Mouse (Mus musculus) megakaryocyte, adult 5-6 weeks (primary cell): ENCODE results near the gene Tbc1d2b. TPM values are rescaled to one million over a fixed set of nuclear protein-coding genes. Genes with fewer than 3 reads are reported as not detected.

Experiments
- ATAC-seq: 2 replicates; pipeline ENCODE4 v1.8.0; 2016; ENCODE audit warnings: mild to moderate bottlenecking, inconsistent platforms; ENCODE audit not compliant: poor library complexity, severe bottlenecking
- total RNA-seq, 2 experiments: library from RNA; stranded (forward) in 1 of 2; stranded (reverse) in 1 of 2; fragments of 153-499, 151-499 nt in 1 of 2; fragments of 221-1000, 200-1000 nt in 1 of 2; gene quantifications; 2 replicates each; pipeline versions ENCODE4 v1.2.3 to v1.2.4; 2015 to 2017

Gene Tbc1d2b
- total RNA-seq, 2 experiments from 2014 or later = 38.7 to 42.1 TPM

GRCm38 (mm10) chr9:90181656-90182388 lies 88.8 kb downstream of the Tbc1d2b start:
- no peak for ATAC-seq

GRCm38 (mm10) chr9:90179409-90179808 lies 91.2 kb downstream of the Tbc1d2b start:
- no peak for ATAC-seq

GRCm38 (mm10) chr9:90173330-90173729 lies 97.3 kb downstream of the Tbc1d2b start:
- ATAC-seq = no peak

GRCm38 (mm10) chr9:90172528-90173321 lies 97.9 kb downstream of the Tbc1d2b start:
- ATAC-seq = peak; percentile 95

- ATAC-seq = no peak
Measured at GRCm38 (mm10) chr9:90171421-90171820, 99.2 kb downstream of the Tbc1d2b start.

- ATAC-seq = no peak
Measured at GRCm38 (mm10) chr9:90169965-90170364, 100.6 kb downstream of the Tbc1d2b start.

GRCm38 (mm10) chr9:90166615-90167014 lies 104.0 kb downstream of the Tbc1d2b start:
- no peak for ATAC-seq

GRCm38 (mm10) chr9:90165590-90165989 lies 105.0 kb downstream of the Tbc1d2b start:
- ATAC-seq = no peak

GRCm38 (mm10) chr9:90164670-90165453 lies 105.7 kb downstream of the Tbc1d2b start:
- ATAC-seq = no peak

- ATAC-seq = peak; percentile 45
Measured at GRCm38 (mm10) chr9:90163749-90164095, 106.9 kb downstream of the Tbc1d2b start.

GRCm38 (mm10) chr9:90162926-90163748 lies 107.5 kb downstream of the Tbc1d2b start, which contains the start of gene Adamts7:
Adamts7 (plus strand) TSS chr9:90163069.
- peak; percentile 41 for ATAC-seq

GRCm38 (mm10) chr9:90162243-90162925 lies 108.2 kb downstream of the Tbc1d2b start:
- ATAC-seq = peak; percentile 90

Other genes starting within 250 kb of the Tbc1d2b start
- 677 and 692 TPM in 2 replicates for gene Ctsh, start 216.7 kb downstream of the Tbc1d2b start, total RNA-seq (2015)
- gene Ctsh, start 216.7 kb downstream of the Tbc1d2b start, total RNA-seq (2017) = 321 and 348 TPM in 2 replicates
- 322 and 341 TPM in 2 replicates for gene Morf4l1, start 156.0 kb downstream of the Tbc1d2b start, total RNA-seq (2015)
- gene Morf4l1, start 156.0 kb downstream of the Tbc1d2b start, total RNA-seq (2017) = 148 and 202 TPM in 2 replicates
- gene Adamts7, start 107.7 kb downstream of the Tbc1d2b start, total RNA-seq (2015) = not detected in 2 replicates
- 0.24 TPM in 1 of 2 replicates, not detected in the other for gene Adamts7, start 107.7 kb downstream of the Tbc1d2b start, total RNA-seq (2017)